Mouse (Mus musculus): ENCODE results near the gene Cdh8. TPM values are rescaled to one million over a fixed set of nuclear protein-coding genes. Genes with fewer than 3 reads are reported as not detected.

The Cdh8 gene
- polyA plus RNA-seq, 1 experiment, result 0.06 TPM

- 93% methylated on average over 2 of the region's 2 CpGs for WGBS
- Histone ChIP-seq H3K27ac (ENCODE audit: insufficient read depth, low read depth, low read length) (no peak overlapping the region), H3K27me3 (replicated peaks; ENCODE audit: control insufficient read depth, insufficient read depth, low read length) (no peaks in the 10 kb centered on the region), H3K4me3 (ENCODE audit: insufficient read depth, low read depth, low read length) (no peak overlapping the region), H3K36me3 (ENCODE audit: control insufficient read depth, insufficient read depth, low read length) (no peaks in the 10 kb centered on the region), H3K4me1 (ENCODE audit: control insufficient read depth, insufficient read depth, low read length) (no peaks in the 10 kb centered on the region)
- TF ChIP-seq POLR2A (IDR thresholded peaks at IDR 0.05; ENCODE audit: low read depth, low read length), result no peak
- TF ChIP-seq CTCF (conservative IDR thresholded peaks at IDR 0.05; ENCODE audit: insufficient read depth, insufficient read length, low read depth, low read length), result no peak
- no peak for DNase-seq
Measured at GRCm38 (mm10) chr8:99040423-99040822, 375.8 kb downstream of the Cdh8 start.

- TF ChIP-seq CTCF (conservative IDR thresholded peaks at IDR 0.05; ENCODE audit: insufficient read depth, insufficient read length, low read depth, low read length) (no peak), POLR2A (IDR thresholded peaks at IDR 0.05; ENCODE audit: low read depth, low read length) (no peak)
- H3K4me1 ChIP-seq (ENCODE audit: control insufficient read depth, insufficient read depth, low read length), result no peaks in the 10 kb centered on the region
- no peaks in the 10 kb centered on the region for H3K27me3 ChIP-seq (replicated peaks; ENCODE audit: control insufficient read depth, insufficient read depth, low read length)
- DNase-seq, result no peak
- no peak overlapping the region for H3K4me3 ChIP-seq (ENCODE audit: insufficient read depth, low read depth, low read length)
- H3K27ac ChIP-seq (ENCODE audit: insufficient read depth, low read depth, low read length), result no peak overlapping the region
- 70% methylated on average over 4 of the region's 4 CpGs for WGBS
- no peaks in the 10 kb centered on the region for H3K36me3 ChIP-seq (ENCODE audit: control insufficient read depth, insufficient read depth, low read length)
Measured at GRCm38 (mm10) chr8:99031060-99031459, 385.2 kb downstream of the Cdh8 start.

All from kidney, adult 2 months (tissue).